Mouse (Mus musculus) neutrophil, adult 65 days (primary cell): ENCODE measurements around the gene Rasgef1a. TPM values are rescaled to one million over a fixed set of nuclear protein-coding genes. Genes with fewer than 3 reads are reported as not detected.

Source experiments
- total RNA-seq: library from RNA; stranded (reverse); gene quantifications from 2 replicates; pipeline ENCODE4 v1.2.4, GENCODE M21; 2023

Rasgef1a gene
- 0.95 TPM in 2 replicates for total RNA-seq

GRCm38 (mm10) chr6:118010756-118011615 lies at the start of gene Rasgef1a:
Gene Rasgef1a (plus strand): TSS chr6:118011438.

GRCm38 (mm10) chr6:118138731-118139709 lies 127.8 kb downstream of the Rasgef1a start, which contains the start of gene Csgalnact2:
Gene Csgalnact2 (minus strand): TSS chr6:118139140.

Other genes starting within 250 kb of the Rasgef1a start
- 3.2 and 5.1 TPM in 2 replicates for gene Zfp637, start 170.3 kb upstream of the Rasgef1a start, total RNA-seq
- gene Zfp239, start 149.3 kb upstream of the Rasgef1a start, total RNA-seq: not detected in 2 replicates
- 460 and 526 TPM in 2 replicates for gene Hnrnpf, start 111.1 kb upstream of the Rasgef1a start, total RNA-seq
- 0.86 TPM in 1 of 2 replicates, not detected in the other for gene Fxyd4, start 73.7 kb upstream of the Rasgef1a start, total RNA-seq
- 80.5 and 101 TPM in 2 replicates for gene Csgalnact2, start 127.7 kb downstream of the Rasgef1a start, total RNA-seq
- gene Ret, start 186.3 kb downstream of the Rasgef1a start, total RNA-seq: 0.20 TPM in 1 of 2 replicates, not detected in the other